Mouse (Mus musculus) spleen, adult 18-20 months (tissue): ENCODE measurements at regions not wholly inside any gene's neighbourhood (a gene's known extent, or its start where the extent isn't known, plus 50 kb on each side); places are given as distances from the start of the nearest gene placed in this dataset.

Experiments used
- DNase-seq, 2 experiments: peaks; one replicate each; pipeline ENCODE4 v3.0.0; 2022; ENCODE audit warnings: mixed read lengths in 2 of 2

GRCm38 (mm10) chr7:137888731-137889130, 451.3 kb downstream of the Glrx3 start:
- DNase-seq, result no peak

GRCm38 (mm10) chr7:137906424-137907060, 469.1 kb downstream of the Glrx3 start:
- no peak for DNase-seq

- no peak for DNase-seq
Observed at GRCm38 (mm10) chr7:137909456-137909855, 472.0 kb downstream of the Glrx3 start.

- DNase-seq, result no peak
Observed at GRCm38 (mm10) chr7:137913551-137914105, 476.2 kb downstream of the Glrx3 start.

- no peak for DNase-seq
Observed at GRCm38 (mm10) chr7:137914506-137914905, 477.1 kb downstream of the Glrx3 start.

GRCm38 (mm10) chr7:137916351-137916750, 478.9 kb downstream of the Glrx3 start:
- no peak for DNase-seq

- no peak for DNase-seq
Observed at GRCm38 (mm10) chr7:137924464-137925167, 472.9 kb downstream of the Tcerg1l start.

GRCm38 (mm10) chr7:137925656-137926055, 471.9 kb downstream of the Tcerg1l start:
- no peak for DNase-seq

- DNase-seq, result no peak
Observed at GRCm38 (mm10) chr7:137927371-137927770, 470.2 kb downstream of the Tcerg1l start.

GRCm38 (mm10) chr7:137930200-137930599, 467.3 kb downstream of the Tcerg1l start:
- DNase-seq, result no peak

GRCm38 (mm10) chr7:137935896-137936295, 461.6 kb downstream of the Tcerg1l start:
- no peak for DNase-seq

- DNase-seq, result no peak
Observed at GRCm38 (mm10) chr7:137939116-137939515, 458.4 kb downstream of the Tcerg1l start.

- DNase-seq, result no peak
Observed at GRCm38 (mm10) chr7:137940084-137940483, 457.4 kb downstream of the Tcerg1l start.

GRCm38 (mm10) chr7:137944991-137945390, 452.5 kb downstream of the Tcerg1l start:
- DNase-seq, result no peak

- no peak for DNase-seq
Observed at GRCm38 (mm10) chr7:137947424-137947823, 450.1 kb downstream of the Tcerg1l start.

GRCm38 (mm10) chr7:137957354-137957753, 440.2 kb downstream of the Tcerg1l start:
- no peak for DNase-seq

GRCm38 (mm10) chr7:137957848-137958247, 439.7 kb downstream of the Tcerg1l start:
- no peak for DNase-seq

- no peak for DNase-seq
Observed at GRCm38 (mm10) chr7:137963470-137964095, 433.9 kb downstream of the Tcerg1l start.

- DNase-seq, result no peak
Observed at GRCm38 (mm10) chr7:137974705-137975104, 422.8 kb downstream of the Tcerg1l start.

GRCm38 (mm10) chr7:137977527-137977926, 420.0 kb downstream of the Tcerg1l start:
- DNase-seq, result no peak

GRCm38 (mm10) chr7:137979361-137979760, 418.2 kb downstream of the Tcerg1l start:
- DNase-seq, result no peak

GRCm38 (mm10) chr7:138005806-138006205, 391.7 kb downstream of the Tcerg1l start:
- no peak for DNase-seq

GRCm38 (mm10) chr7:138006971-138007370, 390.6 kb downstream of the Tcerg1l start:
- DNase-seq, result no peak

GRCm38 (mm10) chr7:138008601-138009000, 388.9 kb downstream of the Tcerg1l start:
- no peak for DNase-seq
